Mouse (Mus musculus): Measurements from ENCODE around the gene Gm3012. TPM values are rescaled to one million over a fixed set of nuclear protein-coding genes. Genes with fewer than 3 reads are reported as not detected.

Gene Gm3012
- polyA plus RNA-seq (2015; fragmentation: Illumina TruSeq; extraction: RNeasy Lipid Tissue Mini Kit (QIAGEN cat#74804); ENCODE audit: insufficient read depth, low replicate concordance): not detected

GRCm38 (mm10) chr14:3634212-3634611, at the start of gene Gm3012:
Gene Gm3012 (plus strand): TSS chr14:3634512.

GRCm38 (mm10) chr14:3651730-3652129, 17.4 kb downstream of the Gm3012 start, which contains the start of gene Gm3020:
Gene Gm3020 (plus strand): TSS chr14:3652030.

GRCm38 (mm10) chr14:3688483-3688882, 54.2 kb downstream of the Gm3012 start, which contains the start of gene Gm3043:
Gene Gm3043 (plus strand): TSS chr14:3688783.

Other genes with a start within 250 kb of the Gm3012 start
- not detected for gene Gm10413, start 239.4 kb upstream of the Gm3012 start, polyA plus RNA-seq (2015; fragmentation: Illumina TruSeq; extraction: RNeasy Lipid Tissue Mini Kit (QIAGEN cat#74804); ENCODE audit: insufficient read depth, low replicate concordance)
- gene Gm10409, start 221.9 kb upstream of the Gm3012 start, polyA plus RNA-seq (2015; fragmentation: Illumina TruSeq; extraction: RNeasy Lipid Tissue Mini Kit (QIAGEN cat#74804); ENCODE audit: insufficient read depth, low replicate concordance): 0.17 TPM
- gene Gm3005, start 206.4 kb upstream of the Gm3012 start, polyA plus RNA-seq (2015; fragmentation: Illumina TruSeq; extraction: RNeasy Lipid Tissue Mini Kit (QIAGEN cat#74804); ENCODE audit: insufficient read depth, low replicate concordance): 0.47 TPM
- not detected for gene Gm10408, start 185.1 kb upstream of the Gm3012 start, polyA plus RNA-seq (2015; fragmentation: Illumina TruSeq; extraction: RNeasy Lipid Tissue Mini Kit (QIAGEN cat#74804); ENCODE audit: insufficient read depth, low replicate concordance)
- gene Gm3020, start 17.5 kb downstream of the Gm3012 start, polyA plus RNA-seq (2015; fragmentation: Illumina TruSeq; extraction: RNeasy Lipid Tissue Mini Kit (QIAGEN cat#74804); ENCODE audit: insufficient read depth, low replicate concordance): 0.17 TPM
- not detected for gene Gm3043, start 54.3 kb downstream of the Gm3012 start, polyA plus RNA-seq (2015; fragmentation: Illumina TruSeq; extraction: RNeasy Lipid Tissue Mini Kit (QIAGEN cat#74804); ENCODE audit: insufficient read depth, low replicate concordance)
- 0.18 TPM for gene Gm3002, start 175.6 kb downstream of the Gm3012 start, polyA plus RNA-seq (2015; fragmentation: Illumina TruSeq; extraction: RNeasy Lipid Tissue Mini Kit (QIAGEN cat#74804); ENCODE audit: insufficient read depth, low replicate concordance)
- not detected for gene Gm3033, start 211.7 kb downstream of the Gm3012 start, polyA plus RNA-seq (2015; fragmentation: Illumina TruSeq; extraction: RNeasy Lipid Tissue Mini Kit (QIAGEN cat#74804); ENCODE audit: insufficient read depth, low replicate concordance)
- not detected for gene Gm2916, start 249.7 kb downstream of the Gm3012 start, polyA plus RNA-seq (2015; fragmentation: Illumina TruSeq; extraction: RNeasy Lipid Tissue Mini Kit (QIAGEN cat#74804); ENCODE audit: insufficient read depth, low replicate concordance)